17 mouse cellular contexts compared by ENCODE assay signal in genomic region chr16:8455221-8455620, GRCm38 (mm10). TPM values are rescaled to one million over a fixed set of nuclear protein-coding genes. Genes with fewer than 3 reads are reported as not detected.
A peak's percentile ranks its signal among the peaks of the same experiment; 100 is the strongest.
DNase-seq lines count a peak whose midpoint lies in the region; ATAC-seq lines count a peak whose summit lies in the region.
"Had no signal": no experiment of that assay in that cellular context is flagged by ENCODE, and none has a peak within 500 bp of the region (broad histone marks: within the 10 kb centered on the region; RNA-seq: fewer than 3 reads in every experiment).

No protein-coding gene starts in this region.

- no peak overlapping the region for H3K4me3 ChIP-seq in forebrain, embryonic 14.5 days (ENCODE audit: low read depth, low read length)
- no peak overlapping the region for H3K4me3 ChIP-seq in forebrain, embryonic 15.5 days
- H3K4me3 ChIP-seq: erythroblast, embryonic 14.5 days; hindbrain, embryonic 13.5 days had no signal

- intact Hi-C loops in left cerebral cortex, postnatal 4 days (cut with DNase I): no loop called here

- H3K27me3 ChIP-seq in forebrain, embryonic 14.5 days (replicated peaks; ENCODE audit: control insufficient read depth, insufficient read depth, low read length): no peaks in the 10 kb centered on the region
- no peaks in the 10 kb centered on the region for H3K27me3 ChIP-seq in forebrain, embryonic 15.5 days

- peak; percentile 1 for DNase-seq in forebrain, embryonic 14.5 days (ENCODE audit: low spot score)
- peak; percentile 1 for DNase-seq in urinary bladder, postnatal 10 days (ENCODE audit: low spot score)
- no peak for DNase-seq in urinary bladder, postnatal 14 days (ENCODE audit: low spot score)
- peak; percentile 23 for DNase-seq in testis, postnatal 14 days (ENCODE audit: low spot score)
- DNase-seq in left cerebral cortex, postnatal 4 days: no peak
- DNase-seq in kidney, adult 9 months: no peak
- DNase-seq: cerebellum, adult 2 months; gastrocnemius, postnatal 36 days; kidney, adult 2 months; lung, adult 18-20 months; thymus, postnatal 36 days had no signal

- no peaks in the 10 kb centered on the region for H3K4me1 ChIP-seq in forebrain, embryonic 14.5 days (ENCODE audit: control insufficient read depth, insufficient read depth, low read length)
- H3K4me1 ChIP-seq in forebrain, embryonic 15.5 days: no peaks in the 10 kb centered on the region

- 0 out of 2 replicates have a peak overlapping the region, but pooled peaks have one; percentile 17 for H3K9ac ChIP-seq in forebrain, embryonic 14.5 days (ENCODE audit: low read length)
- H3K9ac ChIP-seq in forebrain, embryonic 15.5 days (replicated peaks): no peak overlapping the region
- H3K9ac ChIP-seq: hindbrain, embryonic 13.5 days had no signal

- WGBS in forebrain, embryonic 14.5 days: 72% methylated on average over 2 of the region's 2 CpGs
- WGBS in forebrain, embryonic 15.5 days: 59% methylated on average over 2 of the region's 2 CpGs

- no peak overlapping the region for H3K27ac ChIP-seq in forebrain, embryonic 14.5 days (ENCODE audit: low read depth, low read length)
- H3K27ac ChIP-seq in forebrain, embryonic 15.5 days (replicated peaks): no peak overlapping the region
- H3K27ac ChIP-seq: hindbrain, embryonic 13.5 days; macrophage had no signal

- no peak for ATAC-seq in forebrain, embryonic 14.5 days
- ATAC-seq in forebrain, embryonic 15.5 days (replicated peaks): no peak
- peak; percentile 82 for ATAC-seq in inflammation-experienced regulatory T-cells, adult 6 months

- H3K4me2 ChIP-seq in forebrain, embryonic 14.5 days (ENCODE audit: low read length): no peak overlapping the region
- no peak overlapping the region for H3K4me2 ChIP-seq in forebrain, embryonic 15.5 days (replicated peaks)
- H3K4me2 ChIP-seq: hindbrain, embryonic 13.5 days had no signal

- H3K36me3 ChIP-seq in forebrain, embryonic 14.5 days (ENCODE audit: control insufficient read depth, insufficient read depth, low read length): no peaks in the 10 kb centered on the region
- no peaks in the 10 kb centered on the region for H3K36me3 ChIP-seq in forebrain, embryonic 15.5 days
- H3K36me3 ChIP-seq: hindbrain, embryonic 13.5 days had no signal

- H3K9me3 ChIP-seq in forebrain, embryonic 14.5 days (replicated peaks; ENCODE audit: control insufficient read depth, low read length): no peaks in the 10 kb centered on the region
- no peaks in the 10 kb centered on the region for H3K9me3 ChIP-seq in forebrain, embryonic 15.5 days
- H3K9me3 ChIP-seq: hindbrain, embryonic 13.5 days had no signal

RNA-seq across cellular contexts. Expression of gene Mettl22, which starts 15.4 kb away (rescaled TPM):
- 43.9 and 48.6 TPM in 2 replicates for polyA plus RNA-seq in forebrain, embryonic 14.5 days (2014; fragmentation: Nextera tagmentation; extraction: Ambion mirVana)
- 32.2 and 36.1 TPM in 2 replicates for polyA plus RNA-seq in forebrain, embryonic 15.5 days (2015; fragmentation: Nextera tagmentation; extraction: Ambion mirVana)
- 10 to 100 TPM; 10.2 to 18.3 (median 17.8) TPM for polyA plus RNA-seq in inflammation-experienced regulatory T-cells, adult 6 months (2017; shearing (Covaris generic))
- 10 to 100 TPM; 46.7 to 50.9 TPM for total RNA-seq in left cerebral cortex, postnatal 4 days (2021)

RNA-seq across cellular contexts. Expression of gene Tmem114, which starts 30.3 kb away (rescaled TPM):
- polyA plus RNA-seq in forebrain, embryonic 14.5 days (2014; fragmentation: Nextera tagmentation; extraction: Ambion mirVana): not detected in 2 replicates
- polyA plus RNA-seq in forebrain, embryonic 15.5 days (2015; fragmentation: Nextera tagmentation; extraction: Ambion mirVana): not detected in 2 replicates
- not detected for polyA plus RNA-seq in inflammation-experienced regulatory T-cells, adult 6 months (2017; shearing (Covaris generic))
- total RNA-seq in left cerebral cortex, postnatal 4 days (2021): under 1 TPM; 0.36 to 0.50 TPM
- total RNA-seq: gastrocnemius, postnatal 36 days had no signal
- polyA plus RNA-seq: erythroblast, embryonic 14.5 days; heart, embryonic 16.5 days; kidney, adult 2 months; macrophage had no signal

RNA-seq across cellular contexts. Expression of gene Abat, which starts 58.0 kb away (rescaled TPM):
- 34.9 and 36.0 TPM in 2 replicates for polyA plus RNA-seq in forebrain, embryonic 14.5 days (2014; fragmentation: Nextera tagmentation; extraction: Ambion mirVana)
- polyA plus RNA-seq in forebrain, embryonic 15.5 days (2015; fragmentation: Nextera tagmentation; extraction: Ambion mirVana): 48.4 and 51.0 TPM in 2 replicates
- polyA plus RNA-seq in inflammation-experienced regulatory T-cells, adult 6 months (2017; shearing (Covaris generic)): 1 to 10 TPM in 2 of 3 experiments, under 1 TPM in 1; 0.67 to 1.3 (median 1.1) TPM
- 10 to 100 TPM; 53.4 to 67.4 TPM for total RNA-seq in left cerebral cortex, postnatal 4 days (2021)
- polyA plus RNA-seq: macrophage had no signal

Comparison
In these comparisons a context has a peak if more than half of its experiments do, and no peak if none do; other contexts are left out.
1. DNase-seq: peak in forebrain, embryonic 14.5 days (single experiment), urinary bladder, postnatal 10 days (single experiment) and testis, postnatal 14 days (single experiment); none in urinary bladder, postnatal 14 days (single experiment), left cerebral cortex, postnatal 4 days (single experiment) and kidney, adult 9 months (single experiment).
2. RNA of gene Abat, which starts 58.0 kb away (polyA plus RNA-seq): 48.4 to 51.0 TPM in forebrain, embryonic 15.5 days and 34.9 to 36.0 TPM in forebrain, embryonic 14.5 days; 0.67 to 1.3 TPM in inflammation-experienced regulatory T-cells, adult 6 months; every median in the first group is over 10 times any median in the second.